Mouse (Mus musculus): ENCODE measurements around the gene Gm19345. TPM values are rescaled to one million over a fixed set of nuclear protein-coding genes. Genes with fewer than 3 reads are reported as not detected.

Gene Gm19345
- polyA plus RNA-seq, 1 experiment from 2014 or later = not detected

GRCm38 (mm10) chr7:19855663-19856062 lies 3.9 kb downstream of the Gm19345 start:
- Histone ChIP-seq H3K9me3 (no peaks in the 10 kb centered on the region), H3K36me3 (no peaks in the 10 kb centered on the region), H3K9ac (no peak overlapping the region), H3K27ac (replicated peaks) (no peak overlapping the region), H3K27me3 (replicated peaks) (peaks cover 65% of the 10 kb centered on the region), H3K4me1 (0 out of 2 replicates have a peak, but pooled peaks cover 5% of the 10 kb centered on the region), H3K4me2 (no peak overlapping the region), H3K4me3 (no peak overlapping the region)
- ATAC-seq (ENCODE audit: extremely low read depth, insufficient number of reproducible peaks, low FRiP score, low TSS enrichment) = no peak
- WGBS = 51% methylated on average over 5 of the region's 5 CpGs

- 81% methylated on average over 6 of the region's 6 CpGs for WGBS
- 0 out of 2 replicates have a peak, but pooled peaks cover 5% of the 10 kb centered on the region for H3K4me1 ChIP-seq
- H3K27me3 ChIP-seq (replicated peaks) = peaks cover 59% of the 10 kb centered on the region
- no peak overlapping the region for H3K4me2 ChIP-seq
- no peak for ATAC-seq (ENCODE audit: extremely low read depth, insufficient number of reproducible peaks, low FRiP score, low TSS enrichment)
- no peak overlapping the region for H3K27ac ChIP-seq (replicated peaks)
- H3K9me3 ChIP-seq = no peaks in the 10 kb centered on the region
- no peak overlapping the region for H3K9ac ChIP-seq
- no peaks in the 10 kb centered on the region for H3K36me3 ChIP-seq
- no peak overlapping the region for H3K4me3 ChIP-seq
Measured at GRCm38 (mm10) chr7:19856283-19856682, 4.5 kb downstream of the Gm19345 start.

- 58% methylated on average over 10 of the region's 10 CpGs for WGBS
- no peak for ATAC-seq (ENCODE audit: extremely low read depth, insufficient number of reproducible peaks, low FRiP score, low TSS enrichment)
- Histone ChIP-seq H3K9me3 (no peaks in the 10 kb centered on the region), H3K27ac (replicated peaks) (no peak overlapping the region), H3K27me3 (replicated peaks) (peaks cover 25% of the 10 kb centered on the region), H3K4me3 (no peak overlapping the region), H3K4me1 (no peaks in the 10 kb centered on the region), H3K36me3 (no peaks in the 10 kb centered on the region), H3K4me2 (no peak overlapping the region), H3K9ac (no peak overlapping the region)
Measured at GRCm38 (mm10) chr7:19859740-19860139, 7.9 kb downstream of the Gm19345 start.

- 70% methylated on average over 9 of the region's 9 CpGs for WGBS
- Histone ChIP-seq H3K9me3 (no peaks in the 10 kb centered on the region), H3K36me3 (no peaks in the 10 kb centered on the region), H3K27ac (replicated peaks) (no peak within 1 kb of the TSS), H3K4me1 (no peaks in the 10 kb centered on the region), H3K27me3 (replicated peaks) (peaks cover 17% of the 10 kb centered on the region), H3K4me3 (no peak within 1 kb of the TSS), H3K9ac (no peak within 1 kb of the TSS), H3K4me2 (no peak within 1 kb of the TSS)
- ATAC-seq (ENCODE audit: extremely low read depth, insufficient number of reproducible peaks, low FRiP score, low TSS enrichment) = no peak
Measured at GRCm38 (mm10) chr7:19861199-19861598, 9.4 kb downstream of the Gm19345 start, which contains the start of gene Ceacam16. Gene Ceacam16, minus strand, starts transcription at chr7:19861299.

DNA sequence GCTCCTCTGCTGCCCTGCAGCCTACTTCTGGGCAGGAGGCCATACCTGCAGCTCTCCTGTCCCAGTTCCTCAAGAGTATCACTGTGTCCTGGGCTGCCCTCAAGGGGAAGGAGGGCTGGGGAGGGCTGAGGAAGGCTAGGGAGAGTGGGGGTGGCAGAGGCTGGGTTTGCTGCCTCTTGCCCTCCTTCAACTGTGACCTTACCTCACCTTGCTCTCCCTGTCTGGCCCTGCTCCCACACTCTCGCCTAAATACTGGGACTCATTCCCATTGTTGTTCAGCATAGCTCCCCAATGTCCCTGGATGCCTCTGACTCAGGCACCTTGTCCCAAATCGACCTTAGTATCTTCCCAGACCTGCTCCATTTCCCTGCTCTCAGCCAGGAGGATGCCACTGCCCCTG lies 12.4 kb downstream of the Gm19345 start:
- no peaks in the 10 kb centered on the region for H3K9me3 ChIP-seq
- 21% methylated on average over 2 of the region's 2 CpGs for WGBS
- peak; percentile 7; the same call in 1 of the 2 replicates for ATAC-seq (ENCODE audit: extremely low read depth, insufficient number of reproducible peaks, low FRiP score, low TSS enrichment)

GRCm38 (mm10) chr7:19865246-19866036 lies 13.6 kb downstream of the Gm19345 start:
- no peaks in the 10 kb centered on the region for H3K9me3 ChIP-seq
- no peaks in the 10 kb centered on the region; the same call in 1 of the 2 replicates for H3K4me1 ChIP-seq
- no peaks in the 10 kb centered on the region for H3K27me3 ChIP-seq (replicated peaks)
- WGBS = 67% methylated on average over 8 of the region's 8 CpGs
- H3K27ac ChIP-seq (replicated peaks) = no peak overlapping the region
- no peaks in the 10 kb centered on the region for H3K36me3 ChIP-seq
- no peak overlapping the region for H3K4me3 ChIP-seq
- no peak overlapping the region for H3K9ac ChIP-seq
- H3K4me2 ChIP-seq = no peak overlapping the region
- no peak for ATAC-seq (ENCODE audit: extremely low read depth, insufficient number of reproducible peaks, low FRiP score, low TSS enrichment)

More for the DNA sequence above, 12.4 kb downstream of the Gm19345 start:
- H3K4me1 ChIP-seq = no peaks in the 10 kb centered on the region; the same call in 1 of the 2 replicates
- H3K4me3 ChIP-seq = no peak overlapping the region
- H3K27me3 ChIP-seq (replicated peaks) = no peaks in the 10 kb centered on the region
- H3K4me2 ChIP-seq = no peak overlapping the region
- no peak overlapping the region for H3K27ac ChIP-seq (replicated peaks)
- no peak overlapping the region for H3K9ac ChIP-seq
- no peaks in the 10 kb centered on the region for H3K36me3 ChIP-seq

DNA sequence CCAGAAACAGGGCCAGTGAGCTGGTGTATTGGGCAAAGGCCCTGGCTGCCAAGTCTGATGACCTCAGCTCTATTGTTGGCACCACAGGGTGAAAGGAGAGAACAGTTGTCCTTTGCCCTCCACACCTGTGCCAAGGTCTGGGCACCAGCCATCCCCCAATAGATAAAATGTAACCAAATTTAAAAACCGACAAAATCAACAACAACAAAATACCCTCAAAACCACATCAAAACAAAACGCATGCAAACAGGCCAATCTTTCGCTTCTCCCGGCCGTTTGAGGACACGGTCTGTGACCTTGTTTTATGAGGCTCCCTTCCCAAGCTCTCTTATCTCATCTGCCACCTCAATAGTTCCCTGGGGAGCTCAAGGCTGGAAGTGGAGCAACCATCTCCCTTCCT lies 14.7 kb downstream of the Gm19345 start:
- WGBS = 57% methylated on average over 6 of the region's 6 CpGs
- no peak overlapping the region for H3K4me3 ChIP-seq
- H3K27me3 ChIP-seq (replicated peaks) = no peaks in the 10 kb centered on the region
- H3K27ac ChIP-seq (replicated peaks) = no peak overlapping the region
- no peak for ATAC-seq (ENCODE audit: extremely low read depth, insufficient number of reproducible peaks, low FRiP score, low TSS enrichment)
- no peak overlapping the region for H3K4me2 ChIP-seq
- no peaks in the 10 kb centered on the region for H3K36me3 ChIP-seq
- no peaks in the 10 kb centered on the region for H3K9me3 ChIP-seq
- H3K4me1 ChIP-seq = peaks cover 8% of the 10 kb centered on the region
- H3K9ac ChIP-seq = no peak overlapping the region

- no peaks in the 10 kb centered on the region for H3K27me3 ChIP-seq (replicated peaks)
- ATAC-seq (ENCODE audit: extremely low read depth, insufficient number of reproducible peaks, low FRiP score, low TSS enrichment) = no peak
- no peak overlapping the region for H3K4me2 ChIP-seq
- no peaks in the 10 kb centered on the region for H3K36me3 ChIP-seq
- H3K4me3 ChIP-seq = no peak overlapping the region
- peaks cover 12% of the 10 kb centered on the region for H3K4me1 ChIP-seq
- no peaks in the 10 kb centered on the region for H3K9me3 ChIP-seq
- no peak overlapping the region for H3K9ac ChIP-seq
- 79% methylated on average over 16 of the region's 16 CpGs for WGBS
- no peak overlapping the region for H3K27ac ChIP-seq (replicated peaks)
Measured at GRCm38 (mm10) chr7:19867751-19868399, 16.1 kb downstream of the Gm19345 start.

DNA sequence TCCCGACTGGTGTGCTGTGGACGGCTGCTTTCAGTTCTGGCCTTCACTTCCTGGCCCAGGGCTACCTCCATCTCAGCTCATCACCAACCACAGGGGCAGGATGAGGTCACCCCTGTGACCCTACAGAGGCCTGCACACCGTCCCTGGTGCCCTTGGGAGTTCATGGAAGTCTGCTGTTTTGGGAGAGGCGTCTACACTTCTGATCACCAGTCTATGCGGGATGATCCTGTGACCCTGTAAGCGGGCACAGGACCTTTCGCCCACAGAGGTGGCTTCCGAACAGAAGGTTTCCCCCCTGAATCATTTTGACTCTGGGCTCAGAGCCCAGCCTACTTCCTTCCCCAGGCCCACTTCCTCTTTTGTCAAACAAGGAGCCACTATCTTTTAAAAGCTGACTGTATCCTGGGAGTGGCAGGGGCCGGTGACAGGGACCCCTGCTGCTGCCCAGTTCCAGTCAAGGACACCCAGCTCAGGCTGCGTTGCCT lies 19.4 kb downstream of the Gm19345 start:
- peaks cover 12% of the 10 kb centered on the region for H3K4me1 ChIP-seq
- H3K27me3 ChIP-seq (replicated peaks) = no peaks in the 10 kb centered on the region
- no peaks in the 10 kb centered on the region for H3K36me3 ChIP-seq
- no peak for ATAC-seq (ENCODE audit: extremely low read depth, insufficient number of reproducible peaks, low FRiP score, low TSS enrichment)
- WGBS = 52% methylated on average over 10 of the region's 10 CpGs
- H3K4me3 ChIP-seq = no peak overlapping the region
- H3K9ac ChIP-seq = no peak overlapping the region
- no peak overlapping the region for H3K4me2 ChIP-seq
- H3K9me3 ChIP-seq = no peaks in the 10 kb centered on the region
- H3K27ac ChIP-seq (replicated peaks) = 0 out of 2 replicates have a peak overlapping the region, but pooled peaks have one; percentile 8

DNA sequence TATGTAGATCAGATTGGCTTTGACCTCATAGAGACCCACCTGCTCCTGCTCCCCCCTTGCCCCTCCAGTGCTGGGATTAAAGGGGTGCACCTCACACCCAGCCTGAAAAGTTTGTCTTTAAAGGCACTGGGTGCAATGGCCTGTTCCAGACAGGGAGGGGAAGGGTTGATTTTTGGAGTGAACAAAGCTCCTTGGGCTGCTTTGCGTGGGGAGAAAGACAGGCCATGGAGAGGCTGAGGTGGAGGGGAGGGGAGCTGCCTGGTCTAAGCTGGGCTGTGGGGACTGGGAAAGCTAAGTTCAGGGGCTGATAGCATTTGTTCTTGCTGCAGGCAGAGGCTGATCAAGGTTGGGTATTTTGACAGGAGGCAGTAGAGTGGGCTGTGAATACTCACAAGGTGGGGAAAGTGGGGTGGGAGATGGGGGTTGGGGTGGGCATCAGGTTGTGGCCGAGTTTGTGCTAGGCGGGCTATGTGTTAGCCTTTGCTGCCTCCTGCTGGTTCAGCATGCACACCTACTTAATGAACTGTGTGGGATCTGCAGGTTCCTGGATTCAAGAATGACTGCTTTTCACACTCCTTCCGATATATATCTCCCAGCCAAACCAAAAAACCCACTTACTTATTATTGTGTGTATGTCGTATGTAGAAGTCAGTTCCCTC lies 20.3 kb downstream of the Gm19345 start:
- no peak for ATAC-seq (ENCODE audit: extremely low read depth, insufficient number of reproducible peaks, low FRiP score, low TSS enrichment)

GRCm38 (mm10) chr7:19875948-19876682 lies 24.3 kb downstream of the Gm19345 start:
- no peaks in the 10 kb centered on the region for H3K36me3 ChIP-seq
- H3K4me2 ChIP-seq = no peak overlapping the region
- H3K27ac ChIP-seq (replicated peaks) = no peak overlapping the region
- no peak overlapping the region for H3K4me3 ChIP-seq
- 42% methylated on average over 13 of the region's 13 CpGs for WGBS
- no peak for ATAC-seq (ENCODE audit: extremely low read depth, insufficient number of reproducible peaks, low FRiP score, low TSS enrichment)
- no peaks in the 10 kb centered on the region for H3K9me3 ChIP-seq
- H3K27me3 ChIP-seq (replicated peaks) = no peaks in the 10 kb centered on the region
- no peak overlapping the region for H3K9ac ChIP-seq
- H3K4me1 ChIP-seq = peaks cover 8% of the 10 kb centered on the region

More for the DNA sequence above, 20.3 kb downstream of the Gm19345 start:
- Histone ChIP-seq H3K27me3 (replicated peaks) (no peaks in the 10 kb centered on the region), H3K9me3 (no peaks in the 10 kb centered on the region), H3K9ac (no peak overlapping the region), H3K27ac (replicated peaks) (no peak overlapping the region), H3K4me3 (no peak overlapping the region), H3K4me1 (peaks cover 12% of the 10 kb centered on the region), H3K36me3 (no peaks in the 10 kb centered on the region), H3K4me2 (no peak overlapping the region)
- 37% methylated on average over 5 of the region's 5 CpGs for WGBS

Data from heart, embryonic 13.5 days (tissue).